Mouse (Mus musculus) layer of hippocampus, adult 9-11 months (tissue): Measurements from ENCODE around the gene Wwtr1.

ENCODE experiments used
- DNase-seq: peaks from one replicate; pipeline ENCODE4 v3.0.0; 2022

Gene Wwtr1

GRCm38 (mm10) chr3:57511816-57512586 is 63.7 kb downstream of the Wwtr1 start:
- DNase-seq: no peak

DNA sequence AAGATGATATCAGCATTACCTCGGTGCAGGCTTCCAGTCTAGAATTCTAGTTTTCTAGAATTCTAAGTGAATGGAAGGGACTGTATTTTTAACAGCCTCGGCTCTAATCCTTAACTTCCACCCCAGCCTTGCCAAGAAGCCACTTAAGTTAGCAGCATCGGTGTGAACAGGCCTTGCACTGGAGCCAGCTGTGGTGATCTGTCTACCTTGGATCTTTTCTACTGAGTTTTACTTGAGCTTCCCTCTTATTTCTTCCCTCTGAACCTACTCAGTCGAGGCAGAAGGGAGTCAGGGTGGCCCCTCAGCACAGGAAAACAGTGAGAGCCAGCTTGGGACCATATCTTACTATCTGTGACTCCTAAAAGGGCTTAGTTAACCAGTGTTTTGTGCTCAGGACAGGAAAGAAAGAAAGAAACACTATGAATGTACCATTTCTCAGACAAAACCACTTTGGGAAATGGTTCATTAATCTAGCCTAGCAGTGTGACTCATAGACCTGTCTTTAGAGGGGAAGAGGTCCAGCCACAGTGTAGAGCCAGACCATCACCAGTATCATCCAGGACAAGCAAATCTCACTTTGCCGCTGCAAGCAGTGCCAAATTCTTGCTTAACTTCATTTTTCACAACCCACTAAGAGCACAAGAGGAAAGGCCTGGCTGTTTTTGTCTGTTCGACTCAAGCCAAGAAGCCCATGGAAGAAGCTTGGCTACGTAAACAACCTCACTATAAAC is 65.6 kb downstream of the Wwtr1 start:
- no peak for DNase-seq

GRCm38 (mm10) chr3:57505991-57506390 is 69.7 kb downstream of the Wwtr1 start:
- no peak for DNase-seq

GRCm38 (mm10) chr3:57504756-57505155 is 71.0 kb downstream of the Wwtr1 start:
- DNase-seq: peak; percentile 20

DNA sequence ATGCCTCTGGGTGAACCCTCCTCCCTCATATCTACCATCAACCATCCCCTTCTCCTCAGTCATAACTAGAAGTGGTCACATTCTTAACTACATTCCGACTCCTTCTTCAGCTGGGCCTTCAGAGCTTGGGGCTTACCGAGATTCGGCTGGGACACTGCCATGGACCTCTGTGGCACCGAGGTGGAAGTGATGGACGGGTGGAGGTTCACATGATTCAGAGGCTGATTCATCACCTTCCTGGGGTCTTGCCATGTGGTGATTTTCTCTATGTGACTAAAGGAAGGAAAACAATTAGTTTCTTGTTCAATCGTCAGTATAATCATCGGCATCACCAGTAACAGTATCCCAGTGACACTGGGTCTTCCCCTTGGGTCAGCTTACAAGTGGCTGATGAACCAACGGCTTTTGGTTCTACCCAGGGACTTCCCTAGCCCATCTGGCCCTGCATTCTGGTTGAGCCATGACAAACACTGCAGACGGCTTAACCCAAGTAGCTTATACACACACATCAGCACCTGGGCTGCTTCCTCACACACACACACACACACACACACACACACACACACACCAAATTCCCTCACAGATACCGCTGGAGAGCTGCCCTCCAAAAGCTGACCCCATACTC is 74.0 kb downstream of the Wwtr1 start:
- DNase-seq: no peak

DNA sequence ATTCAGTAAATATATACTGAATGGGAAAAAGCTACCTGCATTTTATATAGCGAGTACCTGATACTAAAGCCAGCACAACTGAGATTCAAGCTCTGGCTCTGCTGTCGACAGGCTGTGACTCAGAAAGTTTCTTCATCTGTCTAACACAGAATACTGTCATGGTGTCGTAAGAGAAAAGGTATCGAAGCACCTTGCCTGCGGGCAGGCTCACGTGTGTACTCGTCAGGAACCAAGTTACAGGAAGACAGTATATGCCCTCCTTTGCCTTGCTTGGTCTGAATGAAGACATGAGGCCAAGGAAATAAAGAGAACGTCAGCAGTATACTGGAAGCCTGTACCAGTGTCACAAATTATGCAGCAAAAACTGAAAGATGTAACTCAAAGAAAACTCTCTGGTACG is 74.9 kb downstream of the Wwtr1 start:
- no peak for DNase-seq

GRCm38 (mm10) chr3:57497791-57498190 is 77.9 kb downstream of the Wwtr1 start:
- no peak for DNase-seq

DNA sequence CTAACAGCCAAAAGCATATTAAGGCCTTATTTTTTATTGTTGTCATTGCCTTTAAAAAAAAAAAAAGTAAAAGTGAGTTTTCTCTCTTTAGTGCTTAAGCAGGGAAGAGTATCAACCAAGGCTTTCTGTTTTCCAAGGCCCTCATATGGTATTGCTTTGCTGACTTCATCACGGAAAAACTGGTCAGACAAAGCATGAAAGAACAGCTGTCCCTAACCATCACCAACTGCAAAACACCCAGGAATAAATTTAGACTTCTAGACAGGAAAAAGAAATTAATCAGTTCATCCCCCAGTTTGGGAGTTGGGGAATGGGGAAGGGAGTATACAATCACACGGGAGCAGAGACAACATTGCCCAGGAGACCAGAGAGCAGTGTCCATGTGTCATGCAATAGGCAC is 79.3 kb downstream of the Wwtr1 start:
- DNase-seq: no peak

- DNase-seq: no peak
These were observed 88.1 kb downstream of the Wwtr1 start for GRCm38 (mm10) chr3:57487455-57488153.

GRCm38 (mm10) chr3:57486068-57486467 is 89.6 kb downstream of the Wwtr1 start:
- DNase-seq: no peak

DNA sequence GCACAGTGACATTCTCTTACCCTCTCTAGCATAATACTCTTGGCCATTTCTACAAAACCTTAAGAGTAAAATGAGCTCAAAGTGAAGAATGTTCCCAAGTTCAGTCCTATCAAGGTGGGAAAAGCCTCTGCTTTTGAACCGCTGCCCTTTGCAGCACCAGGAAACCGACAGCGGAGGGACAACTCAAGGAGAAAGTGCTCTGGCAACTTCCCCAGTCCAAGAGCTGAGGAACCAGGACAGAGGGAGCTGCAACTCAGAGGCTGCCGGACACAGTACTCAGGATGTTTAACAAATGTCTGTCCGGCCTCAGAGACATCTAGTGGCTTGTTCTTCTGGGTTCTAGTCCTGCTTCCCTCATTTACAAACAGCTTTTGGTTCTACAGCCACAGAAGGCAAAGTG is 93.7 kb downstream of the Wwtr1 start:
- DNase-seq: no peak

- no peak for DNase-seq
These were observed 95.1 kb downstream of the Wwtr1 start for GRCm38 (mm10) chr3:57480640-57481039.

DNA sequence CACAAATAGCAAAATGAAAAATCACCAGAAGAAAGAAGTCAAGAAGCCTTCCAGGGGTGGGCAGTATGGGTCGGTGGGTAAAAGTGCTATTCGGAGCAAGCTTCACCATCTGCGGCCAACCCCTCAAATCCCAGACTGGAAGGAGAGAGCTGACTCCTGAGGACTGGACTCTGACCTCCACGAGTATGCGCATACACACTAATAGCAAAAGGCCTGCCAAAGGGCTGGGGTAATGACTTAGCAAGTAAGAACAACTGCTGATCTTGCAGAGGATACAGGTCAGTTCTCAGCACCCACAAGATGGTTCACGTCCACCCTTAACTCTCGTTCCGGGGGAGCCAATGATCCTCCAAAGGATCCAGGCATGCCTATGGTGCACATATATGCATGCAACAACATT is 101.3 kb downstream of the Wwtr1 start:
- no peak for DNase-seq

- DNase-seq: peak; percentile 10
These were observed 103.3 kb downstream of the Wwtr1 start for GRCm38 (mm10) chr3:57472407-57472806.

GRCm38 (mm10) chr3:57470981-57471601 is 104.6 kb downstream of the Wwtr1 start:
- peak; percentile 4 for DNase-seq

DNA sequence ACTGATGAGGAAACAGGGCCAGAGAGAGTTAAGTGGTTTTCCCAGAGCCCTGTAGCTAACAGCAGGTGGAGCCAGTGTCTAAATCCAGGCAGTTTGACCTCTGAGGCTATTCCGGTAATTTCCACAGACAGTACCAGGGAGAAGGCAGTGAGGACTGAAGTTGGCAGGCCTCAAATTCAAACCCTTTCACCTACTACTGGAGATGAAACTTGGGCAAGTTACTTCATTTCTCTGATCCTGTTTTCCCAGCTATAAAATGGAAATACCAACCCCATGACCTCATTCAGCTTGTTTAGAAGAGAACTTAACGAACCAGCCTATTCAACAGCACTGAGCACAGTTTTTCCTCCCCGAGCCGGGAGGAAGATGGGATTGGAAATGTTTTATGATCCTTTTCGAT is 105.4 kb downstream of the Wwtr1 start:
- DNase-seq: peak; percentile 28

GRCm38 (mm10) chr3:57469325-57469724 is 106.4 kb downstream of the Wwtr1 start:
- DNase-seq: no peak

DNA sequence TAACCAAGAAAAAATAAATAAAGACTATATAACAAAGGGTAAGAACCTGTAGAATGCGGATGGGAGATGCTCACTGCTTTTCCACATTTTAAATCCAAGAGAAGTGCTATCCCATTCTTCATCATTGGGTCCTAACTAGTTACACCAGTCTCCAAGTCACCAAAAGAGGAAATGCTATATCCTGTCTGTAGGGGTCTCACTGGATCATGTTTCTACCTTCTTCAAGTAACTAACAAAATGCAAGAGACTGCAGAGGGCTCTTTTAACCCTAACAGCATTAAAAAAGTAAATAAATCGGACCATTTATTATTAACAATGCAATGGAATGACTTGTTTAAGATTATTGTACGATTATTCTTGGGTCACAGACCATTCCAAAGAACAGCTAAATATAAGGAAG is 109.4 kb downstream of the Wwtr1 start:
- no peak for DNase-seq

DNA sequence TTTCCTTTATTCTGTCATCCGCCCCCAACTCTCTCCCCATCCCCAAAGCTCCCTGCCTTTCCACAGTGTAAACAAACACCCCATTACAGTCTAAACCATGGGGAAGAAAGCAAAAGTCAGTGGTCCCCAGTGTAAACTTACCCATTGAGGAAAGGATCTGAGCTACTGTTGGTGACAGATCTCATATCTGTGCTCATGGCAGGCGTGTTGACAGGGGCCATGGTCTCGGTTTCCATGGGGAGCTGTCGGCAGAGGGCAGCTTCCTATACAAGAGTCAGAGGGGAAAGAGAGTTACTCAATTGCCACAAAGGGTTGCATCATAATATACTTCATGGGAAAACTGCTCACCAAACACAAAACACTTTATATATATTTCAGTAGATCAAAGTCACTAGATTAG is 112.4 kb downstream of the Wwtr1 start:
- DNase-seq: no peak

DNA sequence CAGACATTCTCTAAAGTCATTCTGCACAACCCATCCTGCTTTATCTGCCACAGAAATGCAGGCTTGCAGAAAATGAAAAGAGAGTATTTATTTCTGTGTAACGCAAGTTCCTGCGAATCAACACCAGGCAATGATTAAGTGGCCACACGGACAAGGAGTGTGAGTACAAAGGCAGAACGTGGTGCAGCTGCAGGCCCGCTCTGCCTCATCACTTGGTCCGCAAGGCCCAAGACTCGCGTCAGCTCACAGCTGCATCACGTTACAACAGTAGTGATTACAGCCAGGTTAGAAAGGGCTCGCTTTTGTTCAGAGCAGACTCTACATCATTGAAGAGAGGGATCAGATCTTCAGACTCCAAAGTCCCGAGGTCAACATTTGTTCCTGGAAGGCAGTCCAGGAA is 117.1 kb downstream of the Wwtr1 start:
- no peak for DNase-seq

DNA sequence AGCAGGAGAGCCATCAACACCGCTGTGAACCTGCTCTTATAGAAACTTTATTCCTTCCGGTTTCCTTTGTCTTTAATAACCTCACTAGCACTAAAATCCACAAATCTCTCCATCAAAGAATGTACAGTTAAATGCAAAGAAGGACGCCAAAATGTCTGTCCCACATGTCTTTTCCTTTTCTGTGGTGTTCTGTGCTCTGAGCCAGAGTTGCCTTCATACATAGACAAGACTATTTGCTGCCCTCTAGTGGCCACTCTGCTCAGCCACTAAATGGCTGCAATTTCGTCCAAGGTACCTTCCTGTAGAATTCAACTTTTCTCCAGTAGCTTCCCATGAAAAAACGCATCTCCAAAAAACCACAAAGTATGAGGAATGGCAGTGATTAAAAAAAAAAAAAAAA is 127.3 kb downstream of the Wwtr1 start:
- DNase-seq: peak; percentile 77

DNA sequence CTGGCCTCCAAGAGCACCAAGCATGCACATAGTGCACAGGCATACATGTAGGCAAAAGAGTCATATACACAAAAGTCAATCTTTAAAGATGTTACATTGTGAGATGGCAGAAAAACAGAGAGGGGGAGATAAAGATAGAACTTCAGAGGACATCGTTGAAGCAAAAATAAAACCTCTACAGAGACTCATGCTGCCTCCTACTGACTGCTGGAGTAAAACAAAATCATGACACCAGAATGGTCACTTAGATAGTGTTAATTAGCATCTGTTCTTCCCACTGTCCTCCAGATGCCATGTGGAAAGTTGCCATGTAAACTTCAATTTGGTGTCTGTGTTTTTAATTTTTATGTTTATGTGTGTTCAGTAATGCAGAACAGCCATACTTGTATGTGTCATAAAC is 127.8 kb downstream of the Wwtr1 start:
- DNase-seq: no peak

DNA sequence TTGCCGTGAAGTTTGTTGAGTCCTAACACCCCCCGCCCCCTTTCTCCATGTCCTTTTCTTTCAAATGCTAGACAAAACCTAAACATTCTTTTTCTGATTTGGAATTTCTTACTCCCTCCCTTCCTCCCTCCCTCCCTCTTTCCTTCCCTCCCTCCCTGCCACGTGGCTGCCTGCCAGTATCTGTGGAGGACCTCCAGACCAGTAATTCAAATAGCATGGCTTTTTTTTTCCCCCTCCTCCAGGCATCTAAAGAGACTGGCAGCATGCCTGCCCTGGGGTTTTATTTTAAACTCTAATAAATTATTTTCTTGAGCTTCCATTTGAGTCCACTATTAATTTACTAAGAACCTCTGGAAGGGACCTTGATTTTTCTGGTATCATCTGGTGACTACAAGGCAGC is 130.0 kb downstream of the Wwtr1 start:
- no peak for DNase-seq
